Mouse (Mus musculus) limb, embryonic 11.5 days (tissue): ENCODE data around the gene Tenm2. TPM values are rescaled to one million over a fixed set of nuclear protein-coding genes. Genes with fewer than 3 reads are reported as not detected.

Experiments
- ATAC-seq: fragments of 200-750 bp; cut with Nextera tagmentation; 2 replicates; pipeline ENCODE4 v1.8.0; 2017; ENCODE audit warnings: low read depth; ENCODE audit not compliant: insufficient number of reproducible peaks, low FRiP score, low TSS enrichment
- DNase-seq: peaks from one replicate; pipeline ENCODE4 v3.0.0-alpha.2; 2015; ENCODE audit warnings: low spot score
- H3K27ac ChIP-seq: fragments of 300-500 bp; sonication (generic); replicated peaks from 2 replicates; pipeline ENCODE4 v1.5.1; 2014; ENCODE audit warnings: low read depth, mild to moderate bottlenecking, low read length
- H3K27me3 ChIP-seq: fragments of 300-500 bp; sonication (generic); 2 replicates; pipeline ENCODE4 v1.6.1; 2014; ENCODE audit warnings: mild to moderate bottlenecking, low read length, mixed read lengths; ENCODE audit not compliant: control insufficient read depth, insufficient read depth
- H3K36me3 ChIP-seq: fragments of 300-500 bp; sonication (generic); 2 replicates; pipeline ENCODE4 v1.6.1; 2014; ENCODE audit warnings: mild to moderate bottlenecking, low read length, moderate library complexity, mixed read lengths; ENCODE audit not compliant: control insufficient read depth, insufficient read depth
- H3K4me1 ChIP-seq: fragments of 300-500 bp; sonication (generic); 2 replicates; pipeline ENCODE4 v1.6.1; 2014; ENCODE audit warnings: low read length, mixed read lengths; ENCODE audit not compliant: control insufficient read depth, insufficient read depth
- H3K4me2 ChIP-seq: fragments of 300-500 bp; sonication (generic); 2 replicates; pipeline ENCODE4 v1.6.1; 2014; ENCODE audit warnings: low read depth, mild to moderate bottlenecking, moderate library complexity; ENCODE audit not compliant: severe bottlenecking
- H3K4me3 ChIP-seq: fragments of 300-500 bp; sonication (generic); 2 replicates; pipeline ENCODE4 v1.5.1; 2014; ENCODE audit warnings: low read depth, low read length
- H3K9ac ChIP-seq: fragments of 300-500 bp; sonication (generic); 2 replicates; pipeline ENCODE4 v1.6.1; 2014; ENCODE audit warnings: mild to moderate bottlenecking, low read length
- H3K9me3 ChIP-seq: fragments of 300-500 bp; sonication (generic); 2 replicates; pipeline ENCODE4 v1.6.1; 2016; ENCODE audit warnings: low read length; ENCODE audit not compliant: control insufficient read depth
- WGBS: fragments of 180-500 bp; shearing (Covaris S2); extraction: QIAGEN DNeasy Blood & Tissue Kit; methylation state at CpG from one replicate; pipeline ENCODE4 v1.1.7; 2014; 5-methylcytosine and 5-hydroxymethylcytosine counted together
- polyA plus RNA-seq: library from polyadenylated mRNA; unstranded; fragments of >200 nt; fragmentation: Nextera tagmentation; extraction: Ambion mirVana; gene quantifications from 2 replicates; pipeline ENCODE4 v1.2.1, GENCODE M21; 2014

Tenm2 gene
- polyA plus RNA-seq, 1 experiment from 2014 or later: 0.44 TPM

DNA sequence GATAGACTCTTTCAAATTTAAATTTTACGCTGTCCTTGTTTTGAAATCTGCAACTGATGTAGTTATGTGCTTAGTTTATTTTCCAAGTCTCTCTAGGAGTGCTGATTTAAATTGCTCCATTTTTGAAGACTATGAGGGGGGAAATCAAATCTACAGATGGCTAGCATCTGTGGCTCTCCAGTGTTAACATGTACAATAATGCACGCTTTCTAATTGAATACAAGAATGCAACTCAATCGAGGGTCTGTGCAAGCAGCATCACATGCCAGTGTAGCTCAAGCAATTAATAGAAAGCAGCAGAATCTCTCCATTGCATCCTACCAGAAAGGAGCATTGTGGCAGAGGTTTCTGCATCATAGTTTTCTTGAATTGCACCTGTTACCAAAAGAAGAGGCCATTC lies 477.8 kb downstream of the Tenm2 start:
- Histone ChIP-seq H3K9me3 (no peaks in the 10 kb centered on the region), H3K4me3 (no peak overlapping the region), H3K36me3 (no peaks in the 10 kb centered on the region), H3K27ac (no peak overlapping the region), H3K9ac (no peak overlapping the region), H3K27me3 (no peaks in the 10 kb centered on the region), H3K4me1 (no peaks in the 10 kb centered on the region), H3K4me2 (no peak overlapping the region)
- ATAC-seq: no peak
- no peak for DNase-seq
- WGBS: 84% methylated on average over 3 of the region's 3 CpGs

DNA sequence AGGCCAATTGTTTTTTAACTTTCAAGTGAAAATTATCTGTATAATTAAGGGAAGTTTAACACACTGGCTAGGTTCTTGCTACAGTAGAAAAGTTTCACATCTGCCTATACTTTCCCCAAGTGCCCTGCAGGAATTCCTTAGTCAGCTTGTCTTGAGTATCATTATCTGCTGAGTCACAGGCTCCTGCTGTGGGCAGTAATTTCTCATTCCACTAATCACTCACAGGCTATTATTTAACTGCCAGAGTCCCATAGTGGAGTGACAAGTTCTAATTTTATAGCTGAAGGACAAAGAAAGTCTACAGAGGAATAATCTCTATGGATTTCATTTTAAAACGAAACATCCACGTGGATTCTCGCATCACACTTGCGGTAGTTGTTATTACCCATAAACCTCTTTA lies 489.5 kb downstream of the Tenm2 start:
- no peak overlapping the region for H3K4me2 ChIP-seq
- DNase-seq: no peak
- H3K36me3 ChIP-seq: no peaks in the 10 kb centered on the region
- no peak overlapping the region for H3K4me3 ChIP-seq
- no peaks in the 10 kb centered on the region for H3K4me1 ChIP-seq
- H3K27ac ChIP-seq: no peak overlapping the region
- H3K9ac ChIP-seq: no peak overlapping the region
- 83% methylated on average over 4 of the region's 4 CpGs for WGBS
- no peaks in the 10 kb centered on the region for H3K27me3 ChIP-seq
- no peaks in the 10 kb centered on the region for H3K9me3 ChIP-seq
- ATAC-seq: no peak

DNA sequence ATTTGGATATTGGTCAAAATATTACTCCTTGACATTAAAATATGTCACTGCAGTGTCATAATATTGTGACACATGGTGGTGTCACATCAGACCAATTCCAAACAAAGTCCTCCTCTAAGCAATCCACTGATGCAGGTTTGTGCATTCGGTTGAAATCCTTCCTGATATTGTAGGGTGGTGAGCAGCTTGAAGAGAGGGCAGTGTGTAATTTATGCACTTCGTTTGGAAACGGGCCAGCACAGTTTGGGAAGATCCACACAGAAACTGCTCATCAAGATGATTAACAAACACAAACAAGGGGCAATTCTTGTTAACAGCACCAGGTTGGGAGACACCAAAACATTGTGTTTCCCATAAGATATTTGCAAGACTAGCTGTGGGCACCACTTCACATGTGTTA lies 508.0 kb downstream of the Tenm2 start:
- WGBS: 84% methylated on average over 3 of the region's 3 CpGs
- ATAC-seq: no peak

DNA sequence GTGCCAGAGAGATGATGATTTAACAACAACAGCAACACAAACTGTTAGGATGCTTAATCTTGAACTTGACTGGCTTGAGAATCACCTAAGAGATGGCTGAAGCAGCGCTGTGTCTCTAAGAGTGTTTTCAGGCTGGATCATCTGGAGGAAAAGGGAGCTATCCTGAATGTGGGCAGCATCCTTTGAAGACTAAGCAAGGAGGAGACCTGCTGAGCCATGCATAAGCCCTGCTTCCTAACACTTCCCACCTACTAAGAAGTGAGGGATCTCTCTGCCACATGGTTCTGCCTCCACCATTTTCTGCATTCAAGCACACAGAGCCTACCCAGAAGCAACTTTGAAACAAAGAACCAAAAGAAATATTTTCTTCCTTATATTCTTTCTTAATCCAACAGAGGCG lies 532.9 kb downstream of the Tenm2 start:
- no peak for ATAC-seq
- Histone ChIP-seq H3K27ac (no peak overlapping the region), H3K36me3 (no peaks in the 10 kb centered on the region)

More for the DNA sequence above, 508.0 kb downstream of the Tenm2 start:
- no peak for DNase-seq
- Histone ChIP-seq H3K27me3 (no peaks in the 10 kb centered on the region), H3K4me1 (no peaks in the 10 kb centered on the region), H3K9me3 (no peaks in the 10 kb centered on the region), H3K4me3 (no peak overlapping the region), H3K27ac (no peak overlapping the region), H3K36me3 (no peaks in the 10 kb centered on the region), H3K4me2 (no peak overlapping the region), H3K9ac (no peak overlapping the region)

DNA sequence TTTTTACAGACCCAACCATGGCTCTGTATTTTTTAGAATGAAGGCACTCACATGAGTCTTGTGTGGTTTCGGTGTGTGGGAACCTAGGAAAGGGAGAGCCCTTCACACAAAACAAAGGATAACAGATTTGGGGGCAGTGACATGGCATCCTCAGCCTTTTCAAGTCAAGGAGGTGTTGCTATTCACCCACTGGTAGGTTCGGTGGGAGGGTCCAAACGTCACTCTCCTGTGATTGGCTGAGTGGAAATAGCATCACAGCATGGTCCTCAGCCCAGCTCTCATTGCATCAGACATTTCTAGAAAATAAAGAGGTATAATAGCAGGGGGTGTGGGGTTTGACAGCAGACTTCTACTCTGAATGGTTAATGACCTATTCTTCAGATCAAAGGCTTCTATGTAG lies 534.8 kb downstream of the Tenm2 start:
- Histone ChIP-seq H3K9me3 (no peaks in the 10 kb centered on the region), H3K4me2 (no peak overlapping the region), H3K4me1 (no peaks in the 10 kb centered on the region), H3K27ac (no peak overlapping the region), H3K4me3 (no peak overlapping the region), H3K27me3 (no peaks in the 10 kb centered on the region), H3K9ac (no peak overlapping the region), H3K36me3 (no peaks in the 10 kb centered on the region)
- ATAC-seq (no peak), DNase-seq (no peak)
- WGBS: 89% methylated on average over 3 of the region's 3 CpGs

More for the DNA sequence above, 532.9 kb downstream of the Tenm2 start:
- no peak overlapping the region for H3K4me3 ChIP-seq
- DNase-seq: no peak
- H3K4me2 ChIP-seq: no peak overlapping the region
- H3K9ac ChIP-seq: no peak overlapping the region
- 70% methylated on average over 2 of the region's 2 CpGs for WGBS
- H3K9me3 ChIP-seq: no peaks in the 10 kb centered on the region
- no peaks in the 10 kb centered on the region for H3K4me1 ChIP-seq
- H3K27me3 ChIP-seq: no peaks in the 10 kb centered on the region

DNA sequence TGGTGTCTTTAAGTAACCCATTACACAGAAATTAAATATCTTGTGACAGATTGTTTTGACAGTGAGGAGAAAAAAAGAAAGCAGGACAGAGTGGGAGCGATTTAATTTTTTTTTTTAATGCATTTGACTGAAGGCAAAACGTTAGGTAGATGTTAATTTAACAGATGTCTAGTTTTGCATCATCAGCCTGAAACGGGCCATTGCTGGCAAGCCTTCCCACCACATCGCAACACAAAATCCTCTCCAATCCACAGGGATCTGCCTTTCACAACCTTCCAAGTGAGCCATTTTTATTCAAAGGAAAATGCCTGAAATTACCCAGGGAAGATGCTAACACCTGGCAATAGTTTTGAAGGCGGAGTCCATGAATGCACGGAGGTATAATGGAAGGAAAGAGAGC lies 535.6 kb downstream of the Tenm2 start:
- DNase-seq: no peak
- H3K27ac ChIP-seq: no peak overlapping the region
- WGBS: 93% methylated on average over 6 of the region's 6 CpGs
- H3K9ac ChIP-seq: no peak overlapping the region
- no peak for ATAC-seq
- no peaks in the 10 kb centered on the region for H3K27me3 ChIP-seq
- H3K4me3 ChIP-seq: no peak overlapping the region
- no peaks in the 10 kb centered on the region for H3K36me3 ChIP-seq
- H3K4me2 ChIP-seq: no peak overlapping the region
- no peaks in the 10 kb centered on the region for H3K9me3 ChIP-seq
- H3K4me1 ChIP-seq: no peaks in the 10 kb centered on the region

DNA sequence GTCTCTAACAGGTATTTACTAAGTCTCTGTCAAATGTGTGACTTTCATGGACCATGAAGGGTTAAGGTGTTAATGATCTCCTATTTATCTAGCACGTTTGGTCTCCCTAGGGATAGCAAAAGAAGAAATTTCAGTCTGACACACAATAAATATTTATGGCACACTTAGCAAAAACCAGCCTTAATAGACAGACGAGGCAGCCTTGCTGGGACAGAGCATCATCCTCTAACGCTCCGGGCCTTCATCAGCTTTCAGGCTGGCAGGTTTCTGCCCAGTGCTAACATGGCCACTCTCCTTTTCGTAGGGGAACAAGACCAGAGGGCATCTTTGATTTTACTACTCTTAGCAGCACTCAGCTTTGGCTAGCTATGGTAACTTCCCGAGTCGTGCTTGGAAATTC lies 537.5 kb downstream of the Tenm2 start:
- 61% methylated on average over 7 of the region's 7 CpGs for WGBS
- H3K27me3 ChIP-seq: no peaks in the 10 kb centered on the region
- 0 out of 2 replicates have a peak, but pooled peaks cover 2% of the 10 kb centered on the region for H3K4me1 ChIP-seq
- ATAC-seq (no peak), DNase-seq (no peak)
- no peak overlapping the region for H3K9ac ChIP-seq
- H3K27ac ChIP-seq: no peak overlapping the region
- no peaks in the 10 kb centered on the region for H3K9me3 ChIP-seq
- no peaks in the 10 kb centered on the region for H3K36me3 ChIP-seq
- no peak overlapping the region for H3K4me2 ChIP-seq
- no peak overlapping the region for H3K4me3 ChIP-seq

DNA sequence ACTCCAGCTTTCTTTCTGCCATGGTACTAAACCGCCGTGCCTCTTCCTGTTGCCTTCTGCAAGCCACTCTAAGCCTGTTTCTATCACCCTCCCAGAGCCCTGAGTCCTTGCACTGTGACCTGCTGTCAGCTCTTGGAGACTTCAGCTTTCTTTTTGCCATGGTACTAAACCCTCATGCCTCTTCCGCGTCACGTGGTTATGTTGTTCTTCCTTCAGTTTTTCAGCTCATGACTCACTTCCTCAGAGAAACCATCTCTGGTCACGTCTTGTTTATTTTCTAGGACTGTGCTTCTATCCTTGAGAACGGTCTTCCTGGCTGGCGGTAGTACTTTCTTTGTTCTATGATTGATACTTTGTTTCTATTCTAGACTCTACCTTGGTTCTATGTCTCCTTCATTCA lies 537.9 kb downstream of the Tenm2 start:
- H3K4me2 ChIP-seq: no peak overlapping the region
- no peak overlapping the region for H3K9ac ChIP-seq
- ATAC-seq (no peak), DNase-seq (no peak)
- no peaks in the 10 kb centered on the region for H3K27me3 ChIP-seq
- no peaks in the 10 kb centered on the region for H3K9me3 ChIP-seq
- H3K36me3 ChIP-seq: no peaks in the 10 kb centered on the region
- H3K27ac ChIP-seq: no peak overlapping the region
- 0 out of 2 replicates have a peak, but pooled peaks cover 2% of the 10 kb centered on the region for H3K4me1 ChIP-seq
- WGBS: 82% methylated on average over 8 of the region's 8 CpGs
- no peak overlapping the region for H3K4me3 ChIP-seq

DNA sequence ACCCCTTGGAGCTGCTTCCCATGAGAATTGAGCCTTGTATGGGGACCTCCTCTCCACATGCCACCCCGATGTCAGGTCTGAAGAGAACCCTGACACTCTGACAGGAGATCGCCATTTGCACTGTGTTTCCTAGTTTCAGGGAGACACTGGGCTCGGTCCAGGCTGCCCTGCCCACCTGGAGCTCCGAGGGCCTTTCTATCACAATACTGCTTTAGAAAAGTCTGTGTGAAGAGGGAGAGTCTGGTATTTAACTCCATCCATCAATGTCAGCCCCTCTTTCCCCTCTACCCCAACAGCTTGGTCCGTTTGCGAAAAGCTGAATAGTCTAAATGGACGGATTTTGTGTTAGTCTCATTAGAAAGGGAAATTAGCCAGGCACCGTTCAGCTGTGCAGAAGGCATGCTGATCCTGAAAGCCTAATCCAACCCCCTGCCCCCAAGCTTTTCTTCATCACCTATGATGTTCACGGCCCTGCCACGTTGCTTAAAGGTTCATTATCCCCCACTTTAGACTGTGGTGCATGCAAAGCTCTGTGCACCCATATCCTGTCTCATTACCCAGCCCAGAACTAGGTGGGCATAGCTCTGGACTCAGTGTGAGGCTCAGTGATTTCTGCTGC lies 538.6 kb downstream of the Tenm2 start:
- no peak overlapping the region for H3K27ac ChIP-seq
- no peak for ATAC-seq

More for the DNA sequence above, 538.6 kb downstream of the Tenm2 start:
- Histone ChIP-seq H3K27me3 (no peaks in the 10 kb centered on the region), H3K4me3 (no peak overlapping the region), H3K9ac (no peak overlapping the region), H3K4me2 (no peak overlapping the region), H3K36me3 (no peaks in the 10 kb centered on the region), H3K9me3 (no peaks in the 10 kb centered on the region), H3K4me1 (0 out of 2 replicates have a peak, but pooled peaks cover 2% of the 10 kb centered on the region)
- no peak for DNase-seq
- WGBS: 47% methylated on average over 10 of the region's 10 CpGs
